Mouse (Mus musculus) liver, embryonic 11.5 days (tissue): ENCODE data around the gene Gga1. TPM values are rescaled to one million over a fixed set of nuclear protein-coding genes. Genes with fewer than 3 reads are reported as not detected.
A peak's percentile ranks its signal among the peaks of the same experiment; 100 is the strongest.

ENCODE experiments used
- ATAC-seq: fragments of 200-750 bp; cut with Nextera tagmentation; replicated peaks from 2 replicates; pipeline ENCODE4 v1.8.0; 2017; ENCODE audit warnings: moderate number of reproducible peaks, mild to moderate bottlenecking, moderate TSS enrichment, moderate library complexity; ENCODE audit not compliant: low FRiP score
- DNase-seq: peaks from one replicate; pipeline ENCODE4 v3.0.0-alpha.2; 2017; ENCODE audit warnings: low spot score
- H3K27ac ChIP-seq: fragments of 300-500 bp; sonication (generic); 2 replicates; pipeline ENCODE4 v1.5.1; 2014; ENCODE audit warnings: mild to moderate bottlenecking, low read depth, low read length, control low read depth
- H3K27me3 ChIP-seq: fragments of 300-500 bp; sonication (generic); replicated peaks from 2 replicates; pipeline ENCODE4 v1.6.1; 2014; ENCODE audit warnings: low read length, mixed read lengths; ENCODE audit not compliant: control insufficient read depth, insufficient read depth
- H3K36me3 ChIP-seq: fragments of 300-500 bp; sonication (generic); 2 replicates; pipeline ENCODE4 v1.6.1; 2014; ENCODE audit warnings: mild to moderate bottlenecking, low read length, moderate library complexity, mixed read lengths; ENCODE audit not compliant: control insufficient read depth, insufficient read depth
- H3K4me1 ChIP-seq: fragments of 300-500 bp; sonication (generic); replicated peaks from 2 replicates; pipeline ENCODE4 v1.6.1; 2014; ENCODE audit warnings: low read length, mixed read lengths; ENCODE audit not compliant: control insufficient read depth, insufficient read depth
- H3K4me2 ChIP-seq: fragments of 300-500 bp; sonication (generic); 2 replicates; pipeline ENCODE4 v1.6.1; 2014; ENCODE audit warnings: mild to moderate bottlenecking, control low read depth, moderate library complexity
- H3K4me3 ChIP-seq: fragments of 300-500 bp; sonication (generic); 2 replicates; pipeline ENCODE4 v1.5.1; 2014; ENCODE audit warnings: low read depth, low read length, control low read depth
- H3K9ac ChIP-seq: fragments of 300-500 bp; sonication (generic); 2 replicates; pipeline ENCODE4 v1.6.1; 2014; ENCODE audit warnings: low read depth, low read length, control low read depth
- H3K9me3 ChIP-seq: fragments of 300-500 bp; sonication (generic); 2 replicates; pipeline ENCODE4 v1.6.1; 2016; ENCODE audit warnings: low read length, inconsistent platforms, mixed read lengths; ENCODE audit not compliant: control insufficient read depth
- WGBS: fragments of 180-500 bp; shearing (Covaris S2); extraction: QIAGEN DNeasy Blood & Tissue Kit; methylation state at CpG from one replicate; pipeline ENCODE4 v1.1.7; 2014; 5-methylcytosine and 5-hydroxymethylcytosine counted together
- polyA plus RNA-seq: library from polyadenylated mRNA; unstranded; fragments of >200 nt; fragmentation: Nextera tagmentation; extraction: Ambion mirVana; gene quantifications from 2 replicates; pipeline ENCODE4 v1.2.1, GENCODE M21; 2014

Gga1 gene
- polyA plus RNA-seq, 1 experiment from 2014 or later = 40.8 TPM

GRCm38 (mm10) chr15:78834233-78835005 lies 42.6 kb upstream of the Gga1 start:
- H3K4me3 ChIP-seq = no peak overlapping the region
- H3K4me1 ChIP-seq = peaks cover 48% of the 10 kb centered on the region
- WGBS = 35% methylated on average over 10 of the region's 10 CpGs
- no peaks in the 10 kb centered on the region for H3K9me3 ChIP-seq
- DNase-seq = no peak
- peak overlapping the region; percentile 34; the same call in 1 of the 2 replicates for H3K9ac ChIP-seq
- no peaks in the 10 kb centered on the region for H3K27me3 ChIP-seq
- H3K4me2 ChIP-seq = peak overlapping the region; percentile 25
- 0 out of 2 replicates have a peak, but pooled peaks have one; percentile 10 for ATAC-seq
- H3K36me3 ChIP-seq = no peaks in the 10 kb centered on the region
- H3K27ac ChIP-seq = peak overlapping the region; percentile 85

GRCm38 (mm10) chr15:78835200-78836085 lies 41.5 kb upstream of the Gga1 start:
- peaks cover 54% of the 10 kb centered on the region for H3K4me1 ChIP-seq
- H3K9ac ChIP-seq = no peak overlapping the region
- WGBS = 6% methylated on average over 12 of the region's 12 CpGs
- ATAC-seq = peak; percentile 72
- H3K27ac ChIP-seq = peak overlapping the region; percentile 85
- no peak overlapping the region for H3K4me3 ChIP-seq
- no peaks in the 10 kb centered on the region for H3K27me3 ChIP-seq
- no peak overlapping the region; the same call in 1 of the 2 replicates for H3K4me2 ChIP-seq
- no peak for DNase-seq
- no peaks in the 10 kb centered on the region for H3K36me3 ChIP-seq
- no peaks in the 10 kb centered on the region for H3K9me3 ChIP-seq

- Histone ChIP-seq H3K4me1 (peaks cover 58% of the 10 kb centered on the region), H3K27ac (peak overlapping the region; percentile 85), H3K9me3 (no peaks in the 10 kb centered on the region), H3K36me3 (no peaks in the 10 kb centered on the region), H3K9ac (no peak overlapping the region), H3K4me2 (no peak overlapping the region), H3K4me3 (no peak overlapping the region), H3K27me3 (0 out of 2 replicates have a peak, but pooled peaks cover 4% of the 10 kb centered on the region)
- WGBS = 44% methylated on average over 8 of the region's 8 CpGs
- ATAC-seq (no peak), DNase-seq (no peak)
These were observed 40.8 kb upstream of the Gga1 start for GRCm38 (mm10) chr15:78836086-78836621.

- Histone ChIP-seq H3K36me3 (no peaks in the 10 kb centered on the region), H3K4me1 (peaks cover 47% of the 10 kb centered on the region), H3K9me3 (no peaks in the 10 kb centered on the region), H3K4me2 (0 out of 2 replicates have a peak overlapping the region, but pooled peaks have one; percentile 9), H3K27me3 (peaks cover 34% of the 10 kb centered on the region), H3K4me3 (no peak overlapping the region), H3K27ac (peak overlapping the region; percentile 13; the same call in 1 of the 2 replicates), H3K9ac (no peak overlapping the region)
- no peak for DNase-seq
- 28% methylated on average over 2 of the region's 2 CpGs for WGBS
- ATAC-seq = no peak
These were observed 37.2 kb upstream of the Gga1 start for GRCm38 (mm10) chr15:78839744-78840143.

- WGBS = 59% methylated on average over 3 of the region's 3 CpGs
- H3K27me3 ChIP-seq = peaks cover 34% of the 10 kb centered on the region
- ATAC-seq (no peak), DNase-seq (no peak)
- H3K4me2 ChIP-seq = no peak overlapping the region
- 0 out of 2 replicates have a peak overlapping the region, but pooled peaks have one; percentile 3 for H3K27ac ChIP-seq
- no peaks in the 10 kb centered on the region for H3K36me3 ChIP-seq
- no peaks in the 10 kb centered on the region for H3K9me3 ChIP-seq
- H3K9ac ChIP-seq = no peak overlapping the region
- peaks cover 42% of the 10 kb centered on the region for H3K4me1 ChIP-seq
- no peak overlapping the region for H3K4me3 ChIP-seq
These were observed 36.7 kb upstream of the Gga1 start for GRCm38 (mm10) chr15:78840241-78840640.

- Histone ChIP-seq H3K9ac (no peak overlapping the region), H3K4me3 (no peak overlapping the region), H3K4me1 (peaks cover 40% of the 10 kb centered on the region), H3K9me3 (no peaks in the 10 kb centered on the region), H3K27ac (0 out of 2 replicates have a peak overlapping the region, but pooled peaks have one; percentile 3), H3K36me3 (no peaks in the 10 kb centered on the region), H3K4me2 (no peak overlapping the region), H3K27me3 (peaks cover 34% of the 10 kb centered on the region)
- 62% methylated on average over 11 of the region's 11 CpGs for WGBS
- no peak for DNase-seq
- ATAC-seq = no peak
These were observed 36.2 kb upstream of the Gga1 start for GRCm38 (mm10) chr15:78840751-78841150.

- Histone ChIP-seq H3K4me2 (no peak overlapping the region), H3K9me3 (no peaks in the 10 kb centered on the region), H3K27me3 (peaks cover 34% of the 10 kb centered on the region), H3K4me1 (peaks cover 40% of the 10 kb centered on the region), H3K9ac (no peak overlapping the region), H3K36me3 (no peaks in the 10 kb centered on the region), H3K4me3 (no peak overlapping the region), H3K27ac (no peak overlapping the region)
- WGBS = 62% methylated on average over 6 of the region's 6 CpGs
- DNase-seq (no peak), ATAC-seq (no peak)
These were observed 35.7 kb upstream of the Gga1 start for GRCm38 (mm10) chr15:78841161-78841790.
